Mouse (Mus musculus) E14TG2a.4 (cell line): ENCODE results near the gene Usp50.

Experiments
- H3K27me3 ChIP-seq: 2 replicates; pipeline ENCODE4 v1.6.1; 2014; ENCODE audit warnings: low read length, control low read depth; ENCODE audit not compliant: insufficient read depth
- H3K36me3 ChIP-seq: 2 replicates; pipeline ENCODE4 v1.6.1; 2014; ENCODE audit warnings: low read length, control low read depth; ENCODE audit not compliant: insufficient read depth
- H3K4me1 ChIP-seq: replicated peaks from 2 replicates; pipeline ENCODE4 v1.6.1; 2014; ENCODE audit warnings: low read depth, low read length, control low read depth
- H3K4me3 ChIP-seq: replicated peaks from 2 replicates; pipeline ENCODE4 v1.5.1; 2014; ENCODE audit warnings: mild to moderate bottlenecking, low read length
- H3K9me3 ChIP-seq: 2 replicates; pipeline ENCODE4 v1.6.1; 2014; ENCODE audit warnings: low read length, control low read depth
- CTCF ChIP-seq: conservative IDR thresholded peaks from 2 replicates; pipeline ENCODE4 v1.5.1; 2014; ENCODE audit warnings: low read length
- NANOG ChIP-seq: IDR thresholded peaks from 2 replicates; pipeline ENCODE4 v1.6.1; 2014; ENCODE audit warnings: borderline replicate concordance, low read length, mixed read lengths
- POU5F1 ChIP-seq: IDR thresholded peaks from 2 replicates; pipeline ENCODE4 v1.6.1; 2014; ENCODE audit warnings: low read length, borderline replicate concordance

Usp50 gene

GRCm38 (mm10) chr2:126767599-126767998, 15.7 kb downstream of the Usp50 start:
- Histone ChIP-seq H3K36me3 (peaks cover 7% of the 10 kb centered on the region), H3K4me1 (peaks cover 21% of the 10 kb centered on the region), H3K4me3 (no peak overlapping the region), H3K27me3 (no peaks in the 10 kb centered on the region), H3K9me3 (no peaks in the 10 kb centered on the region)
- TF ChIP-seq POU5F1 = no peak
- peak; percentile 52 for TF ChIP-seq CTCF

- Histone ChIP-seq H3K36me3 (peaks cover 22% of the 10 kb centered on the region), H3K4me3 (peak overlapping the region; percentile 20; the same call in 1 of the 2 replicates), H3K4me1 (peaks cover 21% of the 10 kb centered on the region), H3K9me3 (no peaks in the 10 kb centered on the region), H3K27me3 (no peaks in the 10 kb centered on the region)
- TF ChIP-seq CTCF = no peak
- TF ChIP-seq POU5F1 = no peak
- TF ChIP-seq NANOG = no peak
Measured at GRCm38 (mm10) chr2:126765867-126766582, 17.2 kb downstream of the Usp50 start.

- peaks cover 89% of the 10 kb centered on the region for H3K36me3 ChIP-seq
- TF ChIP-seq POU5F1 (no peak), CTCF (no peak), NANOG (no peak)
- H3K4me1 ChIP-seq = peaks cover 1% of the 10 kb centered on the region; the same call in 1 of the 2 replicates
- H3K4me3 ChIP-seq = no peak overlapping the region
- H3K9me3 ChIP-seq = no peaks in the 10 kb centered on the region
- no peaks in the 10 kb centered on the region for H3K27me3 ChIP-seq
Measured at GRCm38 (mm10) chr2:126759351-126759750, 23.9 kb downstream of the Usp50 start.

GRCm38 (mm10) chr2:126755664-126756063, 27.6 kb downstream of the Usp50 start:
- Histone ChIP-seq H3K4me1 (no peaks in the 10 kb centered on the region), H3K27me3 (no peaks in the 10 kb centered on the region), H3K9me3 (no peaks in the 10 kb centered on the region), H3K4me3 (no peak overlapping the region), H3K36me3 (peaks cover 98% of the 10 kb centered on the region)
- TF ChIP-seq POU5F1 = no peak
- TF ChIP-seq NANOG = no peak
- TF ChIP-seq CTCF = no peak

GRCm38 (mm10) chr2:126743389-126743788, 39.9 kb downstream of the Usp50 start:
- Histone ChIP-seq H3K4me3 (no peak overlapping the region), H3K36me3 (peaks cover 86% of the 10 kb centered on the region), H3K27me3 (no peaks in the 10 kb centered on the region), H3K4me1 (no peaks in the 10 kb centered on the region), H3K9me3 (no peaks in the 10 kb centered on the region)
- TF ChIP-seq NANOG (no peak), CTCF (no peak), POU5F1 (no peak)

- peaks cover 80% of the 10 kb centered on the region for H3K36me3 ChIP-seq
- TF ChIP-seq NANOG = no peak
- no peak for TF ChIP-seq CTCF
- TF ChIP-seq POU5F1 = no peak
- H3K27me3 ChIP-seq = no peaks in the 10 kb centered on the region
- H3K9me3 ChIP-seq = no peaks in the 10 kb centered on the region
- H3K4me3 ChIP-seq = no peak overlapping the region
- 0 out of 2 replicates have a peak, but pooled peaks cover 8% of the 10 kb centered on the region for H3K4me1 ChIP-seq
Measured at GRCm38 (mm10) chr2:126740314-126740713, 43.0 kb downstream of the Usp50 start.

- H3K27me3 ChIP-seq = no peaks in the 10 kb centered on the region
- H3K4me1 ChIP-seq = 0 out of 2 replicates have a peak, but pooled peaks cover 8% of the 10 kb centered on the region
- no peaks in the 10 kb centered on the region for H3K9me3 ChIP-seq
- H3K36me3 ChIP-seq = peaks cover 85% of the 10 kb centered on the region
- no peak for TF ChIP-seq NANOG
- no peak overlapping the region for H3K4me3 ChIP-seq
Measured at GRCm38 (mm10) chr2:126735339-126736073, 47.8 kb downstream of the Usp50 start.

GRCm38 (mm10) chr2:126730502-126730901, 52.8 kb downstream of the Usp50 start:
- Histone ChIP-seq H3K4me3 (no peak overlapping the region), H3K4me1 (no peaks in the 10 kb centered on the region), H3K9me3 (no peaks in the 10 kb centered on the region), H3K36me3 (peaks cover 91% of the 10 kb centered on the region), H3K27me3 (no peaks in the 10 kb centered on the region)
- TF ChIP-seq CTCF (no peak), POU5F1 (no peak), NANOG (no peak)
